Mouse (Mus musculus) Patski (cell line): ENCODE measurements around the gene Asf1a. TPM values are rescaled to one million over a fixed set of nuclear protein-coding genes. Genes with fewer than 3 reads are reported as not detected.
"Not testable (repeated sequence)": the region's sequence is repeated elsewhere in the genome, so short reads cannot be mapped to it uniquely, and the experiment has no call there.

Experiments
- ATAC-seq: fragments of 100-300 bp; one replicate; pipeline ENCODE4 v1.8.0; 2021
- CTCF ChIA-PET: fragments of 350-600 bp; sonication (Branson Sonifier 250); formaldehyde crosslinking; loops from one replicate; lab custom pipeline; 2022; ENCODE audit warnings: inconsistent platforms; lab: Charles Lee
- POLR2A ChIA-PET: fragments of 350-600 bp; sonication (Branson Sonifier 250); formaldehyde crosslinking; loops from one replicate; lab custom pipeline; 2022; ENCODE audit warnings: antibody characterized with exemption, inconsistent platforms; lab: Charles Lee
- DNase-seq: peaks from one replicate; pipeline ENCODE4 v3.0.0-alpha.2; 2011; ENCODE audit warnings: low read depth, low spot score
- H3K27me3 ChIP-seq: fragments of 371-371 bp; one replicate; pipeline ENCODE4 v1.5.1; 2021
- CTCF ChIP-seq: fragments of 100-300 bp; IDR thresholded peaks from one replicate; pipeline ENCODE4 v1.5.1; 2021
- in situ Hi-C: fragments of 300-500 bp; cut with MboI; formaldehyde crosslinking; loops from 3 replicates; pipeline ENCODE4 v1.11.1; 2018; ENCODE audit warnings: low pct_unique_long_range_greater_than_20kb, mixed read lengths
- polyA plus RNA-seq: library from polyadenylated mRNA; unstranded; gene quantifications from one replicate; pipeline ENCODE4 v1.2.3, GENCODE M21; 2021

Asf1a gene
- polyA plus RNA-seq, 1 experiment from 2014 or later: 45.5 TPM

DNA sequence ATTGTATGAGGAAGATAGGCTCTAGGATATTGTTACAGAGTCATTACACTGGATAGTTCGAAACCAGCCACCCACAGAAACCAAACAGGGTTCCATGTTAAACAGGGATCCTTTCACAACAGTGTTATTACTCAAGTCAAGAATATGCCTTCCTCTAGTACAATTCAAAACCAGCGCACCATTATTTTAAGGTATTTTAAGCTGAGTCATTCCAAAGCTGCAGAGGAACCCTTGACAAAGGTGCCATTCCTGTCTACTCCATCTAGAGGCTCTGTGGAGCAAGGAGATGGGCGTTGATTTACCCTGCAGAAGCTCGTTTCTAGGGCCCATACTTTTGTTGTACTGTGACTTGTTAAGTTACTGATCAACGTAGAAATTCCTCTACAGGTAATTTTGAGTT, 2.3 kb downstream of the Asf1a start:
- DNase-seq (no peak), ATAC-seq (no peak)
- CTCF ChIA-PET: interaction anchor here (0.8 to 1.6 kb wide), 2 partner anchors 15 to 33 kb away, joined by 3 read pairs; no protein-coding TSS in a partner anchor
- in situ Hi-C loops: no loop called here
- POLR2A ChIA-PET: no interaction called here
- no peaks in the 10 kb centered on the region for H3K27me3 ChIP-seq
- TF ChIP-seq CTCF: peak; percentile 29

DNA sequence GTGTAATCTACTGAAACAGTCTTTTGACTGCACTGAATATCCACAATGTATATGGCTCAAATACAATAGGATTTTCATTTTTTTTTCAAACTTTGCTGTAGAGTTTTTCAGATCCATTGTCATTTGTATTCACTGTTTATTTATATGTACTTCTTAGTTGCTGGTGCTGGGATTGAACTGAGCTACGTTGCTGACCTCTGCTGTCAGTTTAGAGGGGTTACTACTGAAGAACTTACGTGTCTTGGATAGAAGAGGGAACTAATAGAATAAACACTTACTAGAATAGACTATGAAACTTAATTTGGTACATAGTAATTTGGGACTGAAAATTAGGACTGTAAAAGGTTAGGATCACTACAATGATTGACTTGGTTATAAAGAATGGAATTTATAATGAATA, 8.8 kb downstream of the Asf1a start:
- POLR2A ChIA-PET: interaction anchor here (2.0 kb wide), 1 partner anchor 8 kb away, joined by 5 read pairs; no protein-coding TSS in a partner anchor
- TF ChIP-seq CTCF: peak; percentile 15
- DNase-seq (no peak), ATAC-seq (no peak)
- in situ Hi-C loops: loop anchor here (10.0 kb wide), 1 partner anchor 261 kb away; no protein-coding TSS in a partner anchor
- CTCF ChIA-PET: interaction anchor here (6.0 kb wide), 1 partner anchor 8 kb away, joined by 32 read pairs; no protein-coding TSS in a partner anchor
- no peaks in the 10 kb centered on the region for H3K27me3 ChIP-seq

DNA sequence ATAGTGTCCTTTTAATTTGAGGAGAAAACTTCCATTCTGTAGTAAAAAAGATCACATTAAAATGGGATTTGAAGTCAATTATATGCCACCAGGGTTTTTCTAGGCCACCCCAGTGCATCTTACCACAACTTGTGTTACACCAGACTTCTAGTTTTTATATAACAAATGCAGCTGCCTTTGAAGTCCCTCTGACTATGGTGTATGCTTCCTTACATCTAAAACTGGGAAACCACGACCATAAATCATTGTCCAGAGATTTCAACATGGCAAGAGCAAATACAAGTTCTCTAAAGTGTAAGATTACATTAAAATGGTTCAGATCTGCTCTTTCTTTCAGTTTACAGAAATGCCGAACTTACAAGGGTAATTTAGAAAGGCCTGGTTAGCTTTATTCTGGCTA, 11.7 kb downstream of the Asf1a start:
- DNase-seq: no peak
- in situ Hi-C loops: loop anchor here (10.0 kb wide), 1 partner anchor 263 kb away; no protein-coding TSS in a partner anchor
- CTCF ChIA-PET: interaction anchor here (1.1 to 1.6 kb wide), 2 partner anchors 11 to 16 kb away, joined by 3 read pairs; no protein-coding TSS in a partner anchor
- no peak for TF ChIP-seq CTCF
- no peak for ATAC-seq
- POLR2A ChIA-PET: no interaction called here
- no peaks in the 10 kb centered on the region for H3K27me3 ChIP-seq

DNA sequence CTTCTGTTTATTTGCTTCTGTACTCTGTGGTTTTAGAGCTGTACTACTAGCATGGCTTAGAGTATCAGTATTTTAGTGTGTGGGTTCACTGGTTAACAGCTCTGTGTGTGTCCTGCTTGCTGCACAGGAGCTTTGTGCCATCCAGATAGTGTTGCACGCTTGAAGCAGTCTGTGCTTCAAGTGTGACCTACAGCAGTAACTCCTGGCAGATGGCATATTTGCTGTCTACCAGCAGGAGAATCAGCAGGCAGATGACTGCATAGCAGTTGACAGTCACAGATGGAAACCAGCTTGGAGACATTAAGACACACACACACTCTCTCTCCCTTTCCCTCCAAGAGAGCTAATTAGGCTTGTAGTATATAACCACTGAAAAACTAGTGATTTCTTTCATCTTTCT, 15.6 kb downstream of the Asf1a start:
- ATAC-seq: no peak
- POLR2A ChIA-PET: interaction anchor here (1.0 to 1.8 kb wide), 2 partner anchors 8 to 11 kb away, joined by 3 to 5 read pairs; no protein-coding TSS in a partner anchor
- no peak for DNase-seq
- in situ Hi-C loops: no loop called here
- CTCF ChIA-PET: interaction anchor here (1.1 to 5.3 kb wide), 2 partner anchors 10 to 16 kb away, joined by 3 to 32 read pairs; no protein-coding TSS in a partner anchor
- TF ChIP-seq CTCF: no peak
- H3K27me3 ChIP-seq: no peaks in the 10 kb centered on the region

- no peaks in the 10 kb centered on the region for H3K27me3 ChIP-seq
- in situ Hi-C loops: no loop called here
- ATAC-seq: no peak
- POLR2A ChIA-PET: interaction anchor here (1.8 kb wide), 1 partner anchor 10 kb away, joined by 5 read pairs; no protein-coding TSS in a partner anchor
- CTCF ChIA-PET: interaction anchor here (1.0 to 5.3 kb wide), 2 partner anchors 12 to 15 kb away, joined by 3 to 32 read pairs; no protein-coding TSS in a partner anchor
- no peak for DNase-seq
- TF ChIP-seq CTCF: no peak
Measured at GRCm38 (mm10) chr10:53613955-53614354, 17.4 kb downstream of the Asf1a start.

DNA sequence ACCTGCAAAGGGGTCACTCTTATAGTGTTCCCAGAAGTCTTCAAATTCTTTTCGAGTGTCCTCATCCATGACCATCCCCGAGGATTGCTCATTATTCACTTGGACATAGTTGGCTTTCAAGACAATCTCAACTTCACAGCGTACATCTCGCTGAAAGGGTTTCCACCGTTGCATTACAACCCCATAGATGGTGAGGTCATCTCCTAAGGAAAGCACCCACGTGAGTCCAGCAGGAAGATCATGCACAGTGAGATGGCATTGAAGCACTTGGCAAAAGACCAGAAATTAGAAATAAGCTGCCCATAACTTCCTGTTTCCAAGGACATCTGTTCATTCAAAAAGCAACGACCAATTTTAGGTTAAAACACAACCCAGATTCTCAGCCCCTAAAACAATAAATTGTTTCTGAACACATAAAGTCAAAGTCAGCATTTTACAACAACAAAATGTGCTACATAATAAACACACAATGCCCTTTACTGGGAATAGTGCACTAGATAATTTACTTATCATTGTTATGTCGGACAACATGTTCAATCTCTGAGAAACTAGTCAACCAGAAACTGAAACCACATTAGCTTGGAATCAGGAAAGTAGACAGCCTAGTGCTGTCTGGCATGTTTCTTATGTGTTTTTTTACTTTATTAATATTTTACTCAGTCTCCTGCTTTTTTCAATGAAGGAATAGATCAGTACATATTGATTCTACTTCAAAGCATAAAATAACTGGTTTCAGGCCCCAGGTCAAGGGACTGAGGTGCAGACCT, 19.5 kb downstream of the Asf1a start:
- H3K27me3 ChIP-seq: no peaks in the 10 kb centered on the region
- in situ Hi-C loops: no loop called here
- no peak for TF ChIP-seq CTCF
- ChIA-PET POLR2A (interaction anchor here (0.7 kb wide), 1 partner anchor 12 kb away, joined by 3 read pairs; no protein-coding TSS in a partner anchor), CTCF (interaction anchor here (0.6 to 5.3 kb wide), 3 partner anchors 14 to 305 kb away, joined by 3 to 32 read pairs (median 5); partner anchors contain the start of gene Asf1a)
- DNase-seq: no peak
- ATAC-seq: no peak

DNA sequence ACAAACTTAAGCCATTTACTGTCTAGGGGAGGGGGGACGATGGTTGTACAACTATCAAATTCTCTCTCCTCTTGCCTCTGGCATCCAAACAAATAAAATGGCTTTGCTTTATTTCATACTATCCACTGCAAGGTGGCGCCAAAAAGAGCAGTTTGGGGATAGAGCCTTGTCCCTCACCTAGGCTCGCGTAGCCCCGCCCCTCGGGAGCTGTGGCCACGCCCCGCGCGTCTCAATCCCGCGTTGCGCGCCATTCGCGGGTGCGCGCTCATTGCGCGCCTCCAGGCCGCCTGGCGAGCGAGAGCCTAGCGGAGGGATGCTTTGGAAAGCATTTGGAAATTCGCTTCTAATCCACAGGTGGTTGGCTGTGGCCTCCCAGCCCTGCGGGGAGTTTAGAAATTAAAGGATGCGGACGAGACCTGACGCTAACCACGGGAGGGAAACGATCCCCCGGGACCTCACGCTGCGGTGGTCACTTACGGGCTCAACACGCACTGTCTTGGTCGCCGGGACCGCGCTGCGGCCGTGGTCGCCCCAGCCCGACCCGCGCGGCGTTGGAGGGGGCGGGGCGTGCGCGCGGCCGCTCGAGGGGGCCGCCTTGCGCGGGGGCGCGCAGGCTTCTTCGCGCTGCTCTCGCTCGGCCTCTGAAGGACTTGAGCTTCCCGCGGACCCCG, 32.8 kb downstream of the Asf1a start:
- POLR2A ChIA-PET: no interaction called here
- in situ Hi-C loops: loop anchor here (25.0 kb wide), 1 partner anchor 433 kb away; no protein-coding TSS in a partner anchor
- ATAC-seq: peak; percentile 88

GRCm38 (mm10) chr10:53629918-53630250, 33.3 kb downstream of the Asf1a start:
- POLR2A ChIA-PET: no interaction called here
- in situ Hi-C loops: loop anchor here (5.0 to 25.0 kb wide), 2 partner anchors 167 to 432 kb away; no protein-coding TSS in a partner anchor
- TF ChIP-seq CTCF: no peak
- H3K27me3 ChIP-seq: peaks cover 22% of the 10 kb centered on the region
- peak; percentile 76 for DNase-seq
- CTCF ChIA-PET: interaction anchor here (0.7 to 1.9 kb wide), 4 partner anchors 11 to 30 kb away, joined by 3 to 7 read pairs (median 3); no protein-coding TSS in a partner anchor
- ATAC-seq: peak; percentile 96

More for the DNA sequence above, 32.8 kb downstream of the Asf1a start:
- H3K27me3 ChIP-seq: peaks cover 17% of the 10 kb centered on the region
- TF ChIP-seq CTCF: peak; percentile 65
- CTCF ChIA-PET: interaction anchor here (0.8 to 1.9 kb wide), 3 partner anchors 10 to 28 kb away, joined by 3 to 7 read pairs (median 3); no protein-coding TSS in a partner anchor
- DNase-seq: peak; percentile 47

GRCm38 (mm10) chr10:53630339-53630738, 33.8 kb downstream of the Asf1a start, which contains the start of gene Mcm9:
Gene Mcm9 (minus strand): TSS chr10:53630439.
- in situ Hi-C loops: loop anchor here (5.0 to 25.0 kb wide), 2 partner anchors 167 to 432 kb away; no protein-coding TSS in a partner anchor
- CTCF ChIA-PET: interaction anchor here (0.7 to 1.9 kb wide), 2 partner anchors 29 to 30 kb away, joined by 3 to 7 read pairs; no protein-coding TSS in a partner anchor
- peaks cover 25% of the 10 kb centered on the region for H3K27me3 ChIP-seq
- DNase-seq, ATAC-seq, POLR2A ChIA-PET: not testable (repeated sequence)

DNA sequence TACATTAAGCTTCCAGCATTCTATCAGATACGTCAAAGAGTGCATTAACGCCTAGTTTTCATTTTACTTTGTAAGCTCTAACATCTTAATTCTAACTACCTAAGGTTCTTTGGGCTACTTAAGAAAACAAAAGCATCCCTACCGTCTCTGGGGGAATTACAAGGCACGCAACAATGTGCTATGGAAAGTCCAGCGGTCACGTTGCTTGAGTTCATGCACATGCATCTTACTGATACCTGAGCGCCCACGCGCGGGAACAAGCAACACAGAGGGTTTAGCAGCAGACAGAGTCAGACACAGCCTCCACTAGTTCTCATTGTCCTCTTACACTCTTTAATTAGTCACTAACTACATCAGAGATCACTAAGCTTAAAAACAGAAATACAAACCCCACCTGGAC, 37.6 kb downstream of the Asf1a start:
- CTCF ChIA-PET: no interaction called here
- no peak for TF ChIP-seq CTCF
- in situ Hi-C loops: loop anchor here (5.0 to 25.0 kb wide), 2 partner anchors 163 to 428 kb away; no protein-coding TSS in a partner anchor

More for the DNA sequence above, 37.6 kb downstream of the Asf1a start:
- POLR2A ChIA-PET: no interaction called here
- no peak for DNase-seq
- peaks cover 44% of the 10 kb centered on the region for H3K27me3 ChIP-seq
- no peak for ATAC-seq
